Mouse (Mus musculus) erythroblast, embryonic 14.5 days (primary cell): ENCODE measurements around the gene Isoc2b.

Experiments used
- GATA1 ChIP-seq: IDR thresholded peaks from 2 replicates; pipeline ENCODE4 v1.6.1; 2012; ENCODE audit warnings: low read length, inconsistent platforms, mixed read lengths
- TAL1 ChIP-seq: IDR thresholded peaks from 3 replicates; pipeline ENCODE4 v1.6.1; 2012; ENCODE audit warnings: low read length, inconsistent platforms, mixed read lengths

DNA sequence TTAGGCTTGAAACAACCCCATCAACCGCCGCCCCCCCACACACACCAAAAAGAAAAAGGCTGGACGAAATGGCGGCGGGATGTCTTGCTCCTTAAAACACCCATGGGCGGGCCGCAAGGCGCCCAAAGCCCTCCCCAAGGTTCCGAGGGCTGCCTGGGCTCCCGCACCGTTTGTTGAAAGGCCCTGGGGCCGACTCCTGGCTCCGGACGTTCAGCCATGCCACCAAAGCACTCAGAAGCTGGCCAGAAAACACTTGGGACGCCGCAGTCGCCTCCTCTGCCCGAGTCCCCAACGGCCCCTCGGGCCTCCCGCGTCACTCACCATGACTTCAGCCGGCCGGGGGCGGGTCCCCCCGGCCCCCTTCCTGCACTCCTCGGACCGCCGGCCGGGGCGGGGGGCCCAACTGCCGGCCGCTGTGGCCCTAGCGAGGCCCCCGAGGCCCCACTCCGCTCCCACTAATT, 58.2 kb downstream of the Isoc2b start:
- no peak for TF ChIP-seq GATA1
- no peak for TF ChIP-seq TAL1
